Comparison of ENCODE assay signal across 9 mouse cellular contexts in the genomic region with DNA sequence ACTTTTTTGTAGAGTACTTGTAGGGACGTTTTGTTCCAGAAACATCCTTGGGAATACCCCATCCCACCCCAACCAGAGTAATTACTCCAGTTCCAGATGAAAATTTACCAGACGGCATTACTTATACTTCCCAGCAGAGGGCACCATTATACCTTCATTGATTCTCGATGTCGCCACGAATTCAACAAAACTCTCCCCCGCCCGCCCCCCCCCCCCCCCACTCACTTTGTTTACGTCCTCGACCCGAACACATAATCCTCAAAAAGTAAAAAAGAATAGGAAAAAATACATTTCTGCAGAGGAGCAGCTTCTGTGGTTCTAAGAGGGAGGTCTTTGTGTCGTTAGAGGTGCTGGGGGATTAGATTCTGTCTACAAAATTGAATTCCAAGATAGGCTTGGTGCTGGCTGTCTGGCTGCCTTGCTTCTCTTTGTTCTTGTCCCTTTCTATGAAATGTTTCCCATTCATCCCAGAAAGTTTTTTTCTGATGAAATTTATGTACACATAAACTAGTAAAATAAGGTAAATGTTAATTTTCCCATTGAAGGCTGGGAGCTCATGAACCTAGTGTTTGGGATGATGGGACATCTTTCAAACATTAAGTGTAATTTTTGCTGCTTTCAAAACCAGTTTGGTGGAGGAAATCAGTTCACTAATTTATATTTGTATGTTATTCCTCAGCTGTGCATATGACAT. TPM values are rescaled to one million over a fixed set of nuclear protein-coding genes. Genes with fewer than 3 reads are reported as not detected.
A peak's percentile ranks its signal among the peaks of the same experiment; 100 is the strongest.
DNase-seq lines count a peak whose midpoint lies in the region; ATAC-seq lines count a peak whose summit lies in the region.
"Had no signal": no experiment of that assay in that cellular context is flagged by ENCODE, and none has a peak within 500 bp of the region (broad histone marks: within the 10 kb centered on the region; RNA-seq: fewer than 3 reads in every experiment).

No protein-coding gene starts in this region.

- no peaks in the 10 kb centered on the region for H3K36me3 ChIP-seq in megakaryocyte, embryonic 14.5 days (replicated peaks; ENCODE audit: low read length)
- no peaks in the 10 kb centered on the region for H3K36me3 ChIP-seq in liver, embryonic 16.5 days (ENCODE audit: control insufficient read depth, insufficient read depth)

- no peak for ATAC-seq in megakaryocyte, adult 5-6 weeks (ENCODE audit: poor library complexity, severe bottlenecking)
- no peak for ATAC-seq in liver, embryonic 16.5 days (ENCODE audit: low read depth)

- DNase-seq in cerebellum, postnatal 10 days, result peak; percentile 55 to 81
- peak; percentile 8 to 42 for DNase-seq in heart, adult 9 months (ENCODE audit: low spot score in 2 of 2)
- peak; percentile 8 to 10 for DNase-seq in kidney, adult 8-10 months
- DNase-seq in retina, embryonic 14.5 days (ENCODE audit: low spot score), result peak; percentile 73
- no peak for DNase-seq in urinary bladder, adult 2 months (ENCODE audit: low spot score)

- H3K9me3 ChIP-seq in megakaryocyte, embryonic 14.5 days, result no peaks in the 10 kb centered on the region
- H3K9me3 ChIP-seq in liver, embryonic 16.5 days (replicated peaks; ENCODE audit: control insufficient read depth, low read length), result no peaks in the 10 kb centered on the region

- no peak overlapping the region for H3K9ac ChIP-seq in liver, embryonic 16.5 days (ENCODE audit: low read depth, low read length)

- no peak overlapping the region for H3K4me2 ChIP-seq in liver, embryonic 16.5 days (ENCODE audit: low read depth, low read length)

- peaks cover 5% of the 10 kb centered on the region; the same call in 1 of the 2 replicates for H3K4me1 ChIP-seq in megakaryocyte, embryonic 14.5 days
- no peaks in the 10 kb centered on the region for H3K4me1 ChIP-seq in liver, embryonic 16.5 days (ENCODE audit: control insufficient read depth, low read depth, low read length)

- peaks cover 5% of the 10 kb centered on the region for H3K27me3 ChIP-seq in megakaryocyte, embryonic 14.5 days (replicated peaks)
- H3K27me3 ChIP-seq in liver, embryonic 16.5 days (ENCODE audit: control insufficient read depth, insufficient read depth, low read depth, low read length), result no peaks in the 10 kb centered on the region

- 4% methylated on average over 11 of the region's 11 CpGs for WGBS in liver, embryonic 16.5 days (ENCODE audit: insufficient replicate concordance)

- H3K4me3 ChIP-seq in megakaryocyte, embryonic 14.5 days (replicated peaks), result peak overlapping the region; percentile 76
- H3K4me3 ChIP-seq in liver, embryonic 16.5 days (ENCODE audit: low read depth, low read length), result peak overlapping the region; percentile 22

- H3K27ac ChIP-seq in liver, embryonic 16.5 days (ENCODE audit: low read length), result no peak overlapping the region

RNA-seq across cellular contexts. Expression of a gene that starts 19.7 kb away (rescaled TPM):
- polyA plus RNA-seq in megakaryocyte, embryonic 14.5 days (2012; ENCODE audit: insufficient read depth, low replicate concordance), result not detected in 2 replicates
- total RNA-seq in megakaryocyte, adult 5-6 weeks (2015), result not detected in 2 replicates
- total RNA-seq in megakaryocyte, adult 5-6 weeks (2017), result not detected in 2 replicates
- not detected in 2 replicates for polyA plus RNA-seq in liver, embryonic 16.5 days (2015; fragmentation: Nextera tagmentation; extraction: Ambion mirVana)
- not detected in 2 replicates for polyA plus RNA-seq in urinary bladder, adult 2 months (2012; rRNA removed)
- total RNA-seq: adrenal gland, postnatal 36 days had no signal
